Mouse (Mus musculus) midbrain, embryonic 14.5 days (tissue): Measurements from ENCODE around the gene Nipa2. TPM values are rescaled to one million over a fixed set of nuclear protein-coding genes. Genes with fewer than 3 reads are reported as not detected.

Experiments used
- ATAC-seq: fragments of 200-750 bp; cut with Nextera tagmentation; 2 replicates; pipeline ENCODE4 v1.8.0; 2017; ENCODE audit warnings: moderate number of reproducible peaks, moderate library complexity; ENCODE audit not compliant: low FRiP score, low TSS enrichment
- DNase-seq: peaks from one replicate; pipeline ENCODE4 v3.0.0-alpha.2; 2015
- H3K27ac ChIP-seq: fragments of 300-500 bp; sonication (generic); replicated peaks from 2 replicates; pipeline ENCODE4 v1.5.1; 2014; ENCODE audit warnings: mild to moderate bottlenecking, low read depth, low read length, moderate library complexity
- H3K27me3 ChIP-seq: fragments of 300-500 bp; sonication (generic); 2 replicates; pipeline ENCODE4 v1.6.1; 2014; ENCODE audit warnings: low read length, control low read depth, mixed read lengths; ENCODE audit not compliant: control insufficient read depth, insufficient read depth
- H3K36me3 ChIP-seq: fragments of 300-500 bp; sonication (generic); 2 replicates; pipeline ENCODE4 v1.6.1; 2014; ENCODE audit warnings: low read length, control low read depth; ENCODE audit not compliant: control insufficient read depth, insufficient read depth
- H3K4me1 ChIP-seq: fragments of 300-500 bp; sonication (generic); 2 replicates; pipeline ENCODE4 v1.6.1; 2014; ENCODE audit warnings: mild to moderate bottlenecking, antibody characterized with exemption, low read length, control low read depth; ENCODE audit not compliant: control insufficient read depth, insufficient read depth
- H3K4me2 ChIP-seq: fragments of 300-500 bp; sonication (generic); 2 replicates; pipeline ENCODE4 v1.6.1; 2014; ENCODE audit warnings: mild to moderate bottlenecking, low read length, moderate library complexity
- H3K4me3 ChIP-seq: fragments of 300-500 bp; sonication (generic); replicated peaks from 2 replicates; pipeline ENCODE4 v1.5.1; 2014; ENCODE audit warnings: low read depth, low read length
- H3K9ac ChIP-seq: fragments of 300-500 bp; sonication (generic); replicated peaks from 2 replicates; pipeline ENCODE4 v1.6.1; 2014; ENCODE audit warnings: mild to moderate bottlenecking, low read length, moderate library complexity
- H3K9me3 ChIP-seq: fragments of 300-500 bp; sonication (generic); 2 replicates; pipeline ENCODE4 v1.6.1; 2016; ENCODE audit warnings: low read length, control low read depth, mixed read lengths; ENCODE audit not compliant: control insufficient read depth
- WGBS: fragments of 180-500 bp; shearing (Covaris S2); extraction: QIAGEN DNeasy Blood & Tissue Kit; methylation state at CpG from one replicate; pipeline ENCODE4 v1.1.7; 2014; 5-methylcytosine and 5-hydroxymethylcytosine counted together
- polyA plus RNA-seq: library from polyadenylated mRNA; unstranded; fragments of >200 nt; fragmentation: Nextera tagmentation; extraction: Ambion mirVana; gene quantifications from 2 replicates; pipeline ENCODE4 v1.2.1, GENCODE M21; 2014

Gene Nipa2
- polyA plus RNA-seq, 1 experiment from 2014 or later: 45.1 TPM

GRCm38 (mm10) chr7:55960506-55960905, 1.8 kb downstream of the Nipa2 start:
- no peak overlapping the region for H3K4me3 ChIP-seq
- H3K36me3 ChIP-seq: no peaks in the 10 kb centered on the region
- H3K27ac ChIP-seq: no peak overlapping the region
- no peaks in the 10 kb centered on the region for H3K27me3 ChIP-seq
- ATAC-seq: no peak
- H3K9ac ChIP-seq: no peak overlapping the region; the same call in 1 of the 2 replicates
- H3K9me3 ChIP-seq: no peaks in the 10 kb centered on the region
- no peak overlapping the region for H3K4me2 ChIP-seq
- peaks cover 10% of the 10 kb centered on the region for H3K4me1 ChIP-seq
- no peak for DNase-seq
- 98% methylated on average over 1 of the region's 1 CpGs for WGBS

- Histone ChIP-seq H3K27ac (no peak overlapping the region), H3K4me3 (no peak overlapping the region), H3K27me3 (no peaks in the 10 kb centered on the region), H3K9me3 (no peaks in the 10 kb centered on the region), H3K9ac (no peak overlapping the region), H3K36me3 (no peaks in the 10 kb centered on the region), H3K4me1 (peaks cover 10% of the 10 kb centered on the region), H3K4me2 (no peak overlapping the region)
- ATAC-seq (no peak), DNase-seq (no peak)
- WGBS: 97% methylated on average over 3 of the region's 3 CpGs
These were observed 2.5 kb downstream of the Nipa2 start for GRCm38 (mm10) chr7:55959801-55960200.

GRCm38 (mm10) chr7:55957916-55958315, 4.4 kb downstream of the Nipa2 start:
- Histone ChIP-seq H3K4me1 (peaks cover 6% of the 10 kb centered on the region), H3K4me3 (no peak overlapping the region), H3K27ac (no peak overlapping the region), H3K9me3 (no peaks in the 10 kb centered on the region), H3K4me2 (no peak overlapping the region), H3K36me3 (no peaks in the 10 kb centered on the region), H3K27me3 (no peaks in the 10 kb centered on the region), H3K9ac (no peak overlapping the region)
- DNase-seq: no peak
- WGBS: 96% methylated on average over 4 of the region's 4 CpGs
- ATAC-seq: no peak

- H3K9ac ChIP-seq: no peak overlapping the region
- H3K4me2 ChIP-seq: no peak overlapping the region
- DNase-seq (no peak), ATAC-seq (no peak)
- H3K9me3 ChIP-seq: no peaks in the 10 kb centered on the region
- H3K4me3 ChIP-seq: no peak overlapping the region
- no peak overlapping the region for H3K27ac ChIP-seq
- H3K36me3 ChIP-seq: no peaks in the 10 kb centered on the region
- peaks cover 3% of the 10 kb centered on the region for H3K4me1 ChIP-seq
- WGBS: 98% methylated on average over 3 of the region's 3 CpGs
- H3K27me3 ChIP-seq: no peaks in the 10 kb centered on the region
These were observed 5.1 kb downstream of the Nipa2 start for GRCm38 (mm10) chr7:55957178-55957577.

- no peaks in the 10 kb centered on the region for H3K27me3 ChIP-seq
- H3K9ac ChIP-seq: no peak overlapping the region
- H3K27ac ChIP-seq: no peak overlapping the region
- ATAC-seq (no peak), DNase-seq (no peak)
- H3K4me3 ChIP-seq: no peak overlapping the region
- no peaks in the 10 kb centered on the region for H3K9me3 ChIP-seq
- peaks cover 2% of the 10 kb centered on the region for H3K4me1 ChIP-seq
- no peak overlapping the region for H3K4me2 ChIP-seq
- 99% methylated on average over 2 of the region's 2 CpGs for whole genome bisulfite sequencing
- no peaks in the 10 kb centered on the region for H3K36me3 ChIP-seq
These were observed 6.2 kb downstream of the Nipa2 start for GRCm38 (mm10) chr7:55956054-55956453.

GRCm38 (mm10) chr7:55938341-55938740, 23.9 kb downstream of the Nipa2 start:
- no peak overlapping the region for H3K27ac ChIP-seq
- H3K27me3 ChIP-seq: no peaks in the 10 kb centered on the region
- H3K4me3 ChIP-seq: no peak overlapping the region
- H3K9ac ChIP-seq: no peak overlapping the region
- H3K36me3 ChIP-seq: no peaks in the 10 kb centered on the region
- ATAC-seq (no peak), DNase-seq (no peak)
- H3K4me2 ChIP-seq: no peak overlapping the region
- no peaks in the 10 kb centered on the region for H3K4me1 ChIP-seq
- no peaks in the 10 kb centered on the region for H3K9me3 ChIP-seq
- 93% methylated on average over 4 of the region's 4 CpGs for WGBS

GRCm38 (mm10) chr7:55935025-55935424, 27.3 kb downstream of the Nipa2 start:
- Histone ChIP-seq H3K36me3 (peaks cover 16% of the 10 kb centered on the region), H3K27ac (no peak overlapping the region), H3K4me1 (no peaks in the 10 kb centered on the region), H3K4me3 (no peak overlapping the region), H3K9me3 (no peaks in the 10 kb centered on the region), H3K4me2 (no peak overlapping the region), H3K27me3 (no peaks in the 10 kb centered on the region), H3K9ac (no peak overlapping the region)
- DNase-seq: no peak
- 96% methylated on average over 2 of the region's 2 CpGs for WGBS
- no peak for ATAC-seq

- 84% methylated on average over 2 of the region's 2 CpGs for WGBS
These were observed 33.6 kb downstream of the Nipa2 start for GRCm38 (mm10) chr7:55928649-55929048.

GRCm38 (mm10) chr7:55927262-55927661, 35.0 kb downstream of the Nipa2 start:
- Histone ChIP-seq H3K27ac (no peak overlapping the region), H3K36me3 (peaks cover 73% of the 10 kb centered on the region), H3K9me3 (no peaks in the 10 kb centered on the region), H3K4me2 (no peak overlapping the region), H3K9ac (no peak overlapping the region), H3K4me1 (no peaks in the 10 kb centered on the region), H3K4me3 (no peak overlapping the region), H3K27me3 (no peaks in the 10 kb centered on the region)
- DNase-seq (no peak), ATAC-seq (no peak)
- WGBS: 94% methylated on average over 4 of the region's 4 CpGs

More at GRCm38 (mm10) chr7:55928649-55929048, 33.6 kb downstream of the Nipa2 start:
- Histone ChIP-seq H3K27me3 (no peaks in the 10 kb centered on the region), H3K4me2 (no peak overlapping the region), H3K4me3 (no peak overlapping the region), H3K9ac (no peak overlapping the region), H3K36me3 (peaks cover 60% of the 10 kb centered on the region), H3K4me1 (no peaks in the 10 kb centered on the region), H3K9me3 (no peaks in the 10 kb centered on the region), H3K27ac (no peak overlapping the region)
- ATAC-seq (no peak), DNase-seq (no peak)
